Mouse (Mus musculus) neural tube, embryonic 14.5 days (tissue): Measurements from ENCODE around the gene Sbpl. TPM values are rescaled to one million over a fixed set of nuclear protein-coding genes. Genes with fewer than 3 reads are reported as not detected.
A peak's percentile ranks its signal among the peaks of the same experiment; 100 is the strongest.
"Not testable (repeated sequence)": the region's sequence is repeated elsewhere in the genome, so short reads cannot be mapped to it uniquely, and the experiment has no call there.

Source experiments
- ATAC-seq: fragments of 200-750 bp; cut with Nextera tagmentation; 2 replicates; pipeline ENCODE4 v1.8.0; 2017; ENCODE audit warnings: low read depth, mild to moderate bottlenecking, moderate TSS enrichment, moderate library complexity
- H3K27ac ChIP-seq: fragments of 300-500 bp; sonication (generic); 2 replicates; pipeline ENCODE4 v1.5.1; 2014; ENCODE audit warnings: low read depth, mild to moderate bottlenecking, control low read depth, low read length, moderate library complexity, mixed read lengths
- H3K27me3 ChIP-seq: fragments of 300-500 bp; sonication (generic); 2 replicates; pipeline ENCODE4 v1.6.1; 2014; ENCODE audit warnings: low read length; ENCODE audit not compliant: control insufficient read depth, insufficient read depth
- H3K36me3 ChIP-seq: fragments of 300-500 bp; sonication (generic); 2 replicates; pipeline ENCODE4 v1.6.1; 2014; ENCODE audit warnings: low read length, mixed read lengths; ENCODE audit not compliant: control insufficient read depth, insufficient read depth
- H3K4me1 ChIP-seq: fragments of 300-500 bp; sonication (generic); 2 replicates; pipeline ENCODE4 v1.6.1; 2014; ENCODE audit warnings: low read length; ENCODE audit not compliant: control insufficient read depth, insufficient read depth
- H3K4me2 ChIP-seq: fragments of 300-500 bp; sonication (generic); 2 replicates; pipeline ENCODE4 v1.6.1; 2014; ENCODE audit warnings: mild to moderate bottlenecking, low read depth, low read length, control low read depth
- H3K4me3 ChIP-seq: fragments of 300-500 bp; sonication (generic); 2 replicates; pipeline ENCODE4 v1.5.1; 2014; ENCODE audit warnings: low read depth, low read length, control low read depth, mixed read lengths
- H3K9ac ChIP-seq: fragments of 300-500 bp; sonication (generic); replicated peaks from 2 replicates; pipeline ENCODE4 v1.6.1; 2014; ENCODE audit warnings: low read depth, mild to moderate bottlenecking, control low read depth, low read length, mixed read lengths
- H3K9me3 ChIP-seq: fragments of 300-500 bp; sonication (generic); 2 replicates; pipeline ENCODE4 v1.6.1; 2016; ENCODE audit warnings: low read length; ENCODE audit not compliant: control insufficient read depth
- WGBS: fragments of 180-500 bp; shearing (Covaris S2); extraction: QIAGEN DNeasy Blood & Tissue Kit; methylation state at CpG from one replicate; pipeline ENCODE4 v1.1.7; 2014; 5-methylcytosine and 5-hydroxymethylcytosine counted together
- polyA plus RNA-seq: library from polyadenylated mRNA; unstranded; fragments of >200 nt; fragmentation: Nextera tagmentation; extraction: Ambion mirVana; gene quantifications from 2 replicates; pipeline ENCODE4 v1.2.1, GENCODE M21; 2014

Gene Sbpl
- polyA plus RNA-seq, 1 experiment from 2014 or later = not detected

GRCm38 (mm10) chr17:23968780-23969179, 13.7 kb upstream of the Sbpl start:
- Histone ChIP-seq H3K27ac (no peak overlapping the region), H3K27me3 (no peaks in the 10 kb centered on the region), H3K4me3 (no peak overlapping the region), H3K9ac (no peak overlapping the region), H3K36me3 (no peaks in the 10 kb centered on the region), H3K4me2 (no peak overlapping the region), H3K9me3 (no peaks in the 10 kb centered on the region), H3K4me1 (no peaks in the 10 kb centered on the region)
- WGBS = 55% methylated on average over 2 of the region's 2 CpGs
- ATAC-seq = no peak

- no peaks in the 10 kb centered on the region for H3K27me3 ChIP-seq
- WGBS = 91% methylated on average over 10 of the region's 10 CpGs
- H3K36me3 ChIP-seq = no peaks in the 10 kb centered on the region
- H3K4me3 ChIP-seq = no peak overlapping the region
- ATAC-seq = no peak
- no peak overlapping the region for H3K27ac ChIP-seq
- H3K4me2 ChIP-seq = no peak overlapping the region
- H3K9ac ChIP-seq = no peak overlapping the region
- no peaks in the 10 kb centered on the region for H3K4me1 ChIP-seq
- no peaks in the 10 kb centered on the region for H3K9me3 ChIP-seq
Measured at GRCm38 (mm10) chr17:23966658-23967401, 11.8 kb upstream of the Sbpl start.

GRCm38 (mm10) chr17:23965805-23966425, 10.8 kb upstream of the Sbpl start:
- 32% methylated on average over 6 of the region's 6 CpGs for WGBS
- H3K9me3 ChIP-seq = no peaks in the 10 kb centered on the region
- ATAC-seq = no peak

GRCm38 (mm10) chr17:23961573-23962122, 6.6 kb upstream of the Sbpl start:
- no peak overlapping the region for H3K4me2 ChIP-seq
- H3K27ac ChIP-seq = no peak overlapping the region
- no peaks in the 10 kb centered on the region for H3K9me3 ChIP-seq
- H3K4me3 ChIP-seq = no peak overlapping the region
- no peaks in the 10 kb centered on the region for H3K27me3 ChIP-seq
- 30% methylated on average over 4 of the region's 4 CpGs for WGBS
- ATAC-seq = no peak
- H3K36me3 ChIP-seq = no peaks in the 10 kb centered on the region
- H3K9ac ChIP-seq = no peak overlapping the region
- no peaks in the 10 kb centered on the region for H3K4me1 ChIP-seq

More at GRCm38 (mm10) chr17:23965805-23966425, 10.8 kb upstream of the Sbpl start:
- Histone ChIP-seq H3K4me1 (no peaks in the 10 kb centered on the region), H3K27me3 (no peaks in the 10 kb centered on the region), H3K27ac (no peak overlapping the region), H3K4me3 (no peak overlapping the region), H3K36me3 (no peaks in the 10 kb centered on the region), H3K9ac (no peak overlapping the region), H3K4me2 (no peak overlapping the region)

GRCm38 (mm10) chr17:23960084-23960738, 5.1 kb upstream of the Sbpl start:
- no peaks in the 10 kb centered on the region for H3K4me1 ChIP-seq
- H3K27ac ChIP-seq = peak overlapping the region; percentile 52
- no peak overlapping the region for H3K4me2 ChIP-seq
- H3K27me3 ChIP-seq = no peaks in the 10 kb centered on the region
- no peak overlapping the region for H3K4me3 ChIP-seq
- 38% methylated on average over 3 of the region's 3 CpGs for WGBS
- peak; percentile 97 for ATAC-seq
- H3K9me3 ChIP-seq = no peaks in the 10 kb centered on the region
- H3K9ac ChIP-seq = no peak overlapping the region
- no peaks in the 10 kb centered on the region for H3K36me3 ChIP-seq

- H3K36me3 ChIP-seq, H3K4me2 ChIP-seq, H3K4me3 ChIP-seq, H3K9ac ChIP-seq, ATAC-seq, H3K4me1 ChIP-seq, H3K27me3 ChIP-seq, H3K9me3 ChIP-seq, H3K27ac ChIP-seq: not testable (repeated sequence)
- WGBS = 82% methylated on average over 4 of the region's 4 CpGs
Measured at GRCm38 (mm10) chr17:23950828-23951227, 4.2 kb downstream of the Sbpl start.

GRCm38 (mm10) chr17:23949068-23949467, 6.0 kb downstream of the Sbpl start:
- Histone ChIP-seq H3K4me2 (no peak overlapping the region), H3K4me3 (no peak overlapping the region), H3K27me3 (no peaks in the 10 kb centered on the region), H3K4me1 (no peaks in the 10 kb centered on the region), H3K27ac (no peak overlapping the region), H3K36me3 (no peaks in the 10 kb centered on the region), H3K9ac (no peak overlapping the region), H3K9me3 (no peaks in the 10 kb centered on the region)
- ATAC-seq = no peak
- 87% methylated on average over 2 of the region's 2 CpGs for WGBS

- not testable (repeated sequence) for H3K4me3 ChIP-seq, H3K9ac ChIP-seq, H3K4me2 ChIP-seq, H3K9me3 ChIP-seq, H3K27me3 ChIP-seq, H3K27ac ChIP-seq, ATAC-seq, H3K36me3 ChIP-seq, H3K4me1 ChIP-seq
- 79% methylated on average over 4 of the region's 4 CpGs for WGBS
Measured at GRCm38 (mm10) chr17:23947486-23947885, 7.6 kb downstream of the Sbpl start.

- no peak for ATAC-seq
- Histone ChIP-seq H3K27me3 (no peaks in the 10 kb centered on the region), H3K4me3 (no peak within 1 kb of the TSS), H3K4me2 (no peak within 1 kb of the TSS), H3K36me3 (no peaks in the 10 kb centered on the region), H3K9me3 (no peaks in the 10 kb centered on the region), H3K27ac (no peak within 1 kb of the TSS), H3K9ac (no peak within 1 kb of the TSS), H3K4me1 (no peaks in the 10 kb centered on the region)
Measured at GRCm38 (mm10) chr17:23941372-23941771, 13.7 kb downstream of the Sbpl start, which contains the start of gene Sbp. TSS of gene Sbp (plus strand) at chr17:23941672.
